Mouse (Mus musculus): ENCODE data around the gene Mpnd. TPM values are rescaled to one million over a fixed set of nuclear protein-coding genes. Genes with fewer than 3 reads are reported as not detected.
"Not testable (repeated sequence)": the region's sequence is repeated elsewhere in the genome, so short reads cannot be mapped to it uniquely, and the experiment has no call there.

The Mpnd gene
- polyA plus RNA-seq, 1 experiment from 2014 or later: 191 TPM

DNA sequence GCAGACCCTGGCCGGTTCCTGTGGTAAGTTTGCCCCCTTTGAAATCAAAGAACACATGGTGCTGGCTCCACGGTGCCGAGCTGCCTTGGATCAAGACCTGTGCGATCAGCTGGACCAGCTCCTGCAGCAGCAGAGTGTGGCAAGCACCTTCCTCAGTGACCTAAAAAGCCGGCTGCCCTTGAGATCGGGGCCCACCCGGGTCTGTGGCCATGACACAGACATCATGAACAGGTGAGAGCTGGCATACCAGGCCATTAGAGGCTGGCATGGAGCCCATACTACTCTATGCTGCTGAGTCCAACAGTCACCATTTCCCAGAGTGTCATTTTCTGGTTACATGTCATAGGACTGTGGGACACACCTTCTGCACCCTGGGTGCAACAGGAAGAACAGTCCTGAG lies 56.6 kb downstream of the Mpnd start:
- Histone ChIP-seq H3K27ac (replicated peaks) (no peak overlapping the region), H3K4me3 (no peak overlapping the region), H3K36me3 (peaks cover 76% of the 10 kb centered on the region), H3K4me2 (replicated peaks) (no peak overlapping the region), H3K9me3 (no peaks in the 10 kb centered on the region), H3K27me3 (no peaks in the 10 kb centered on the region), H3K4me1 (no peaks in the 10 kb centered on the region), H3K9ac (replicated peaks) (no peak overlapping the region)
- WGBS: 95% methylated on average over 7 of the region's 7 CpGs
- no peak for ATAC-seq (replicated peaks)

DNA sequence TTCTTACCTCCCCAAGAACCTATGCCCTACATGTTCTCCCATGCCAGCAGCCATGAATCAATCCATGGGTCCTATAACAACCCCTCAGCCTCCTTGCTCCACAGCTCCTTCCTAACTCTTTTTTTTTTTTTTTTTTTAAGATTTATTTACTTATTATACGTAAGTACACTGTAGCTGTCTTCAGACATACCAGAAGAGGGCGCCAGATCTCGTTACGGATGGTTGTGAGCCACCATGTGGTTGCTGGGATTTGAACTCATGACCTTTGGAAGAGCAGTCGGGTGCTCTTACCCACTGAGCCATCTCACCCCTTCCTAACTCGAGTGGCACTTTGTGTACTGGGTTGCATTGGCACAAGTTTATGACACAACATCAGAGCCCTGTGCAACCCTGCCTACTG lies 60.2 kb downstream of the Mpnd start:
- H3K27me3 ChIP-seq; H3K4me1 ChIP-seq; H3K4me3 ChIP-seq; H3K27ac ChIP-seq (replicated peaks); ATAC-seq (replicated peaks); H3K9ac ChIP-seq (replicated peaks); H3K4me2 ChIP-seq (replicated peaks); H3K9me3 ChIP-seq: not testable (repeated sequence)
- peaks cover 85% of the 10 kb centered on the region for H3K36me3 ChIP-seq
- WGBS: 86% methylated on average over 6 of the region's 6 CpGs

Other genes starting within 250 kb of the Mpnd start
- gene Zfp119a, start 126.8 kb upstream of the Mpnd start, polyA plus RNA-seq (2015; fragmentation: Nextera tagmentation; extraction: Ambion mirVana): 11.4 and 13.1 TPM in 2 replicates
- gene Zfp959, start 113.6 kb upstream of the Mpnd start, polyA plus RNA-seq (2015; fragmentation: Nextera tagmentation; extraction: Ambion mirVana): 16.5 and 16.7 TPM in 2 replicates
- gene Zfp119b, start 56.2 kb upstream of the Mpnd start, polyA plus RNA-seq (2015; fragmentation: Nextera tagmentation; extraction: Ambion mirVana): 6.9 and 7.9 TPM in 2 replicates
- gene Ebi3, start 53.1 kb upstream of the Mpnd start, polyA plus RNA-seq (2015; fragmentation: Nextera tagmentation; extraction: Ambion mirVana): 3.1 and 3.9 TPM in 2 replicates
- gene Yju2, start 46.6 kb upstream of the Mpnd start, polyA plus RNA-seq (2015; fragmentation: Nextera tagmentation; extraction: Ambion mirVana): 25.2 and 27.8 TPM in 2 replicates
- gene Shd, start 35.2 kb upstream of the Mpnd start, polyA plus RNA-seq (2015; fragmentation: Nextera tagmentation; extraction: Ambion mirVana): 118 and 121 TPM in 2 replicates
- 127 and 151 TPM in 2 replicates for gene Fsd1, start 19.2 kb upstream of the Mpnd start, polyA plus RNA-seq (2015; fragmentation: Nextera tagmentation; extraction: Ambion mirVana)
- 4.9 and 5.5 TPM in 2 replicates for gene Stap2, start 127 bp upstream of the Mpnd start, polyA plus RNA-seq (2015; fragmentation: Nextera tagmentation; extraction: Ambion mirVana)
- gene Sh3gl1, start 30.9 kb downstream of the Mpnd start, polyA plus RNA-seq (2015; fragmentation: Nextera tagmentation; extraction: Ambion mirVana): 120 and 122 TPM in 2 replicates
- gene Chaf1a, start 34.7 kb downstream of the Mpnd start, polyA plus RNA-seq (2015; fragmentation: Nextera tagmentation; extraction: Ambion mirVana): 10.8 and 14.3 TPM in 2 replicates
- gene Ubxn6, start 69.3 kb downstream of the Mpnd start, polyA plus RNA-seq (2015; fragmentation: Nextera tagmentation; extraction: Ambion mirVana): 81.1 and 89.5 TPM in 2 replicates
- 144 and 167 TPM in 2 replicates for gene Hdgfl2, start 73.9 kb downstream of the Mpnd start, polyA plus RNA-seq (2015; fragmentation: Nextera tagmentation; extraction: Ambion mirVana)
- gene Plin4, start 104.1 kb downstream of the Mpnd start, polyA plus RNA-seq (2015; fragmentation: Nextera tagmentation; extraction: Ambion mirVana): 0.11 TPM in 2 replicates
- gene Plin5, start 111.9 kb downstream of the Mpnd start, polyA plus RNA-seq (2015; fragmentation: Nextera tagmentation; extraction: Ambion mirVana): 0.69 and 0.74 TPM in 2 replicates
- gene Lrg1, start 116.3 kb downstream of the Mpnd start, polyA plus RNA-seq (2015; fragmentation: Nextera tagmentation; extraction: Ambion mirVana): 0.13 and 0.19 TPM in 2 replicates
- gene Sema6b, start 134.6 kb downstream of the Mpnd start, polyA plus RNA-seq (2015; fragmentation: Nextera tagmentation; extraction: Ambion mirVana): 13.6 and 14.2 TPM in 2 replicates
- 9.0 and 10.0 TPM in 2 replicates for gene Tnfaip8l1, start 156.8 kb downstream of the Mpnd start, polyA plus RNA-seq (2015; fragmentation: Nextera tagmentation; extraction: Ambion mirVana)
- 59.7 and 63.2 TPM in 2 replicates for gene Mydgf, start 178.2 kb downstream of the Mpnd start, polyA plus RNA-seq (2015; fragmentation: Nextera tagmentation; extraction: Ambion mirVana)
- gene Dpp9, start 213.2 kb downstream of the Mpnd start, polyA plus RNA-seq (2015; fragmentation: Nextera tagmentation; extraction: Ambion mirVana): 30.7 and 31.2 TPM in 2 replicates